Mouse (Mus musculus): ENCODE results near the gene Ergic1. TPM values are rescaled to one million over a fixed set of nuclear protein-coding genes. Genes with fewer than 3 reads are reported as not detected.

Ergic1 gene
- total RNA-seq, 2 experiments from 2014 or later = 51.1 to 59.5 TPM

DNA sequence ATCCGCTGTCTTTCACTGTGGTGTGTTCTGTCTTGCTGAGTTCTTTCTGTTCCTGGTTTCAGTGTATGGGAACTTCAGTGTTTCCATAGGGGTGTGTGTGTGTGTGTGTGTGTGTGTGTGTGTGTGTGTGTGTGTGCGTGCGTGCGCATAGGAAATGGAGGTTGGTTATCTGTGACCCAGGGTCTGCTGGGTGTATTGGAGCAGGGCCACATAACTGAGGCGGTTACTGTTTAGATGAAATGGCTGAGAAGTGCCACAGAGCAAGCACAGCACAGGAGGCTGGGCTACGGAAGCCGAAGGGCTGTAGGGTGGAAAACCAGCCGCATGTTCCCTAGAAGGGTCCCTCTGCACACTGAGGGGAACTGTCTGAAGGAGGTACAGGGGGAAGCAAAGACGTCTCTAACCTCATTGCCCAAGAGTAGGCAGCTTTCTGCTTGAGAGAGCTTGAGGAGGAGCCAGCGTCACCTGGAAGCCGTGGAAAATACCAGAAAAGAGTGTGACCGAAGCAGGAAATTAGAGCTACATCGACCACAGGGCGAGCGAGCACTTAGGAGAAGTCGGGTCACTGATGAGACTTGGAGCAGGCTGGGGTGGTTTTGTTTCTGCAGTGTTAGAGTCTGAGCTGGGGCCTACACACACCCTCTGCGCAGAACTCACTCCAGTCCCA lies 125.2 kb downstream of the Ergic1 start:
- DNase-seq = no peak
- intact Hi-C loops (cut with DNase I) = loop anchor here (10.0 kb wide), 1 partner anchor 408 kb away; no protein-coding TSS in a partner anchor

DNA sequence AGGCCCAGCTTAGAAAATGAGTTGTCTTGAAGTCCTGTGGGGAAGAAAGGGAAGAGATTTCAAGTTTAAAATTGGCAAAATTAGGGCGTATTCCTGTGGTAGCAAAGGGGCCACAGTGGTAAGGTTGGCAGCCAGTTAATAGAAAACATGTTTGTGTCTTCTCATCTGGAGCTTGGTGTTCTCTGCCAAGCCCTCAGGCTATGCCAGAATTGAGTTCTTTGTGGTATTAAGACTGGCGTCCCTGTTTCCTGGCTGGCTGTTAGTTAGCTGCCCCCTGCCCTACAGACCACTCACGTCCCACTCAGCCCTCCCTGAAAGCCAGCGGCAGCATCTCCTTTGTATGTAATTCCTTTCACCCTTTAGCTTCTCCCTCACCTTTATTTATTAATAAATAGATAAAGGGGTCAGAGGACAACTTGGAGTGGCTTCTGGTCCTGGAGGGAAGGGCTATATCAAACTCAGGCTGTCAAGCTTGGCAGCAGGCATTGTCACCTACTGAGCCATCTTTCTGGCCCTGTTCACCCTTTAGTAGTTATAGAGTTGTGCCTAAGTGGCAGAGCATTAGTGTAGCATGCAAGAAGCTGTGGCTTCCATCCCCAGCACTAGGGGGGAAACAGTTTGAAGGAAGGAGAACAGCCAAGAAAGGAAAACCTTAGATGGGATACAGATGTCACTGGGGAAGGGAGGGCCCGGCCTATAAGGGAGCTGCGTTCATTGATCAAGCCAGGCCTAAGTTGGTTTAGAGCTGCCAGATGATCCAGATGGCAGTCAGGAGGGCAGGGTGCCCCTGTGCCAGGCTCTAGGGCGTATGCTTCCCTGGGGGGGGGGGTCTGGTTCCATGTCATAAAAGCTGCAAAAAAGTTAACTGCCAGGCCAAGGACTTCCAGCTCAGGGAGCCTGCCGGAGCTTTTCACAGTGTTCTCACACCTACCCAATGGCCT lies 127.8 kb downstream of the Ergic1 start:
- DNase-seq = no peak
- intact Hi-C loops (cut with DNase I) = loop anchor here (10.0 kb wide), 1 partner anchor 406 kb away; no protein-coding TSS in a partner anchor

DNA sequence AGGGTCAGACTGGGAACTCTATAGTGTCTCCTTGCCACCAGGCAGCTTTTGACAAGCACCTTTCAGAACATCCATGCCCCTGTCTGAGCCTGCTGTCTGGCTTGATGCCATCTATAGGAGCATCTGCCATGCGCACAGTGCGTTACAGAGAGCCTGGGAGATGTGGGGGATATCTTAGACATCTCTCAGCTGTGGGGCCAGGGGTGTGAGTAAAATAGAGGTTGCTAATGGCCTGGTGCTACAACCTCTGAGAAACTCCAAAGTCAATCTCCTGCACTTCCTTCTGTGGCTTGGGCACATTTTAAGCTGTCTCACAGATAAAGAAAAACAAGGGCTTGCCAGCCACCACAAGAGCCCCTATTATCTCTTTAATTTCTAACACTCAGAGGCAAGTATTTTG lies 128.5 kb downstream of the Ergic1 start:
- DNase-seq = no peak

DNA sequence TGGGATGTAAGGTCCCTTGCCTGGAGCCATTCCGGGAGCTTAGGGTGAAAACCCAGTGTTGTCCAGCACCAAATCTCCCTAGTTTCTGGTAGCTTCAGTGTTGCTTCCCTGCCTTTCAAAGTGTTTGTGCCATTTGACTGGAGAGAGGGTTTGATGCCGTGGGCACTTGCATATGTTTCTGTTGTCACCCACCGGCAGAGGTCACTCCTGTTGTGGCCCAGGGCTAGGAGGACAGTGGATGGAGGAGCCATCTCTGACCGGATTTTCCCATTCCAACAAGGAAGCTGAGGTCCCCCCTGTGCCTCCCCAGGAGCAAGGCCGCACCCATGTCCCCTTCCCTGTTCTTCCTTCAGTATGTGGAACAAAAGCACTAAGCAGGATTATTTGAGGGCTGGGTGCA lies 128.9 kb downstream of the Ergic1 start:
- no peak for DNase-seq
- intact Hi-C loops (cut with DNase I) = no loop called here

More for the DNA sequence above, 128.5 kb downstream of the Ergic1 start:
- intact Hi-C loops (cut with DNase I) = loop anchor here (10.0 kb wide), 1 partner anchor 405 kb away; no protein-coding TSS in a partner anchor

DNA sequence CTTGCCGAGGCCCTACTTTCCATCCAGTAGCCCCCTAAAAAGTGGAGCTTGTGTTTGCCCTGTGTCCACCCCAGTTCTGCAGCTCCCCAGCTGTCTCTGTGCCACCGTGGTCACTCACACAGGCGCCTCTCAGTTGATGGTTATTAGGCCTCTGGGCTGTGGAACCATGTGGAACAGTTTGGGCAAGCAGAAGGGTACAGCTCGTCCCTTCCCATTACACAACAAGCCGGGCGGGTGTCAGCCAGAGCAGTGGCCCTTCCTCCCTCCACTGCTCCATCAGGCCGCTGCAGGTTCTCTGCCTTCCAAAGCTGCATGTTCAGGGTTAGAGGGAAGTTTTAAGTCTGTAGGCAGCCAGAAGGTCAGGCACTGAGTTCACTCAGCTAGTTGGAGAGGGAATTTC lies 129.8 kb downstream of the Ergic1 start:
- no peak for DNase-seq
- intact Hi-C loops (cut with DNase I) = no loop called here

DNA sequence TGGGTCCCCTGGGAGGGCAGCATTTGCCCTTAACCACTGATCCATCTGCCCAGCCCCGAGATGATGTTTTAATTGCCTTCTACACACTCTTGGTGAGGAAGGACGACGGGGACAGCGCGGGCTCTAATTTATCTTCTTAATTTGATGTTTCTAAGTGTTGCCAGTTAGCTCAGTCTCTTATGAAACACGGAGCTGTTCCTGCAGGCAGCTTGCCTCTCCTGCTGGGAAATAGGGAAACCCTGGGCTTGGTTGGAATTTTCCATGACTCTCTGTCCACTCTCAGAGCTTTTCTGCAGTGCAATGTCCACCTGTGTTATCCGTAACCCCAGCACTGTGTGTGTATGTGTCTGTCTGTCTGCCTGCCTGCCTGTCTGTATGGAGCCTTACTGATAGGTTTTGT lies 132.1 kb downstream of the Ergic1 start:
- intact Hi-C loops (cut with DNase I) = no loop called here
- no peak for DNase-seq

DNA sequence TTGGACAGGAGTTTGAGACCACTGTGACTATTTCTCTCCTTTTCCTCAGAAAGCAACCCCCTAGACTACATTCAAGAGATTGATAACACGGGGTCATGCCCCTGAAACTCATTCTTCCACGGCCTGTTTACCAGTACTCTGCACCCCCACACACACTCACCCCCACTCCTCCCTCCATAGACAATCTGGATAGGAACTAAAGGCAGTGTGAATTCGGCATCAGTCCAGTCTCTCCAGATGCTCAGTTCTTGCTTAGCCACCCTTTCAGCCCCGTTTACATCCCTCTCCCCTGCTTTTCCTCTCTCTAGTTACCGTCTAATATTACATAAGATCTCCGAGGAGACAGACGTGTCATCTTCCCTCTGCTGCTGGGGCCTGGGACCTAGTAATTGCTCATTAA lies 132.9 kb downstream of the Ergic1 start:
- DNase-seq = no peak
- intact Hi-C loops (cut with DNase I) = no loop called here

DNA sequence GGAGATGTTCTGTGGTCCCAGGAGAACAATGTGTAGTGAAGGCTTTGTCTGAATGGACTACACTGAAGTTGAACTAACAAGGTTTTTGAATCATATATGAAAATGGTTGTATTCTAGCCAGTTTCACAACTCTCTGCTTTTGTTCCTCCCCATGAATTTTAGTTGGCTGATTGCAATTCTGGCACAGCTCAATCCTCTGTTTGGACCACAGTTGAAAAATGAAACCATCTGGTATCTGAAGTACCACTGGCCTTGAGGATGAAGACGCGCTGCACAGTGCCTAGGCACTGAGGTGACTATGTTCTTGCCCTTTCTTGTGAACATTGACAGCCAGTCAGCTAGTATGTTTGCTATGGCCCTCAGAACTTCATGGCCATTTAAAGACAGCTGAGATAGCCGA lies 133.9 kb downstream of the Ergic1 start:
- intact Hi-C loops (cut with DNase I) = no loop called here
- DNase-seq = no peak

DNA sequence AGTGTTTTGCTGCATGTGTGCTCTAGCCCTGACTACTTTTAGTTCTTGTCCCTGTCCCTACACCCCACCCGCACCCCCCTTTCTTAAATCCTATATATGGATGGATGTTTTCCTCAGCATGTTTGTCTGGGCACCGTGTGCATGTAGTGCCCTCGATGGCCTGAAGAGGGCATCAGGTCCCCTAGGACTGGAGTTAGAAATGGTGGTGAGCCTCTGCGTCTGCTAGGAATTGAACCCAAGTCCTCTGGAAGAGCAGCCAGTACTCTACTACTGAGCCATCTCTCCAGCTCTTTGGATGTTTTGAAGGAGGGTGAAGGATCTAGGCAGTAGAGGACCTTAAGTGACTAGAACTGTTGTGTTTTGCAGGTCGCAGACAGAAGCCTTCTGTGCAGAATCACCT lies 137.6 kb downstream of the Ergic1 start:
- DNase-seq = no peak
- intact Hi-C loops (cut with DNase I) = no loop called here

DNA sequence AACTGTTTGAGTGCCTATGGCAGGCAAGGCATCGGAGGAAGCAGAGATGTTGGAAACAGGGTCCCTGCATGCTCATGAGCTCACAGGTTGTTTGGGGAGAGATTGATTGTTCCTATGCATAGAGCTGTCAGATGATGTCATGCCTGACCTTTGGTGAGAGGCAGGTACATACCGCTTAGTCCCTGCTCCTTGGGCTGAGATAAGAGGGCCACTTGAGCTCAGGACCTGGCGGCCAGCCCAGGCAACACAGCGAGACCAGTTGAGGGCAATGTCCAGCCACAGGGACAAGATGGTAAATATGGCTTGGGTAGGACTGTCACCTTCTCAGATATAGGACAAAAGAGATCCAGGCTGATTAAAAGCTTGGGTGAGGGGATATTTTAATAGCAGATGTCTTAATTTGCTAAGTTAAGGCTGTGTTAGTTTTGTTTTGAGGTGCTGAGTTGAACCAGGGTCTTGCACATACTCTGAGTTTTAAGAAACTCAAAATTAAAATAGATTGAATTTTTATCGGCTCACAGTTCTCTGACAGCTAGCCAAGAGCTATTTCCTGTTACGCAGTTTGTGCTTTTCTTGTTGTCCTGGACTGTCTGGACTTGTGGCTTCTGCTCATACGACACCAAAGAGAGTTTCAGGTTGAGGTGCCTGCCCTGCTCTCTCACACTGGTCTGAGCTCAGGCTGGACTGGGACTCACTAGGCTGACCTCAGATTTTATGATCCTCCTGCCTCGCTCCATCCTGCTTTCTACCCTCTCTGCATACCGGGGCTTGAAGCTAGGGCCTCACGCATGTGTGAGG lies 138.7 kb downstream of the Ergic1 start:
- DNase-seq = peak; percentile 46 to 59
- intact Hi-C loops (cut with DNase I) = no loop called here

DNA sequence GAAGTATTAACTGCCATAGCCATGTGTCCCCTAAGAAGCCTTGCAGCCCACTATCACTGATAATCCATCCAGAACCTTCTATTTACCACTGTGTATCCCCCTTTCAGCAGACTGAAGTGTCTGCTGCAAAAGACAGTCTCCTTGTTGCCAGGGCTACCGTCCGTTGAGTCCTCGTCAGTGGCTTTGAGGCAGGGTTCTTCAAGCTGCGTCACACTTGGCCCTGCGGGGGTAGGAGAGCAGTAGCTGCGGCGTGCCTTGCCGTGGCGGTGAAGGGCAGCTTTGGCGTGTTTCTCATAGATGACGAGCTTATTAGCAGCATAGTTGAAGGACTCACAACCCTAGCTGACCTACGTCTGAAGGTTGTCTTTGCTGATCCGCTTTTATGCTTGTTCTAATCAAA lies 140.3 kb downstream of the Ergic1 start:
- intact Hi-C loops (cut with DNase I) = no loop called here
- DNase-seq = no peak

DNA sequence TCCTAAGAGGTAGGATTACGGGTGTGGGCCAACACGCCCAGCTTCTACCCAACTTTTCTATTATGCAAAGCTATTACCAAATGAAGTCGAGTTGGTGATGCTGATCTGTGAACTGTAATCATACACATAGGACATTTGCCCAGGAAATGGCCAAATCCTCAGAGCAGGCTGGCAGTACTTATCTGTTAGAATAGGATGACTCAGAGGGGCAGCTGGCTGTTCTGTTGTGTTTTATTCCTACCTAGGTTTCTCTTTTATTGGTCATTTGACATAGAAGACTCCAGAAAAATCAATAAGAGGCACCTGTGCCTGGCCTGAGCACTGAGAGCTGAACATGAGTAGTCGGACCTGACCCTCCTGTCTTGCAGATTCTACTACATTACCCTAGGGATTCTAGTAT lies 141.3 kb downstream of the Ergic1 start:
- DNase-seq = no peak
- intact Hi-C loops (cut with DNase I) = no loop called here

DNA sequence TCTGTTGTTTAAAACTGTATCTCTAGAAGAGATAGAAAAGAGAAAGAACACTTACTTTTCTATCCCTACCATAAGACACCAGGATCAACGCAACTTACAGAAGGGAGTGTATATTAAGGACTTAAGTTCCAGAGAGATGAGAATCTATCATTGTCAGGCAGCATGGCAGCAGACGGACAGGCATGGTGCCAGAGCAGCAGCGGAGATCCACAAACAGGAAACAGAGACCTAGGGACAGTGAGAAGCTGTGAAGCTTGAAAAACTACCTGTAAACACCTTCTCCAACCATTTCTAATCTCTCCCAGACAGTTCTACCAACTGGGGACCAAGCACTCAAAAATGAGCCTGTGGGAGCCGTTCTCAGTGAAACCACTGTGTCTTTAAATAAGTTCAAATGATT lies 142.4 kb downstream of the Ergic1 start:
- no peak for DNase-seq
- intact Hi-C loops (cut with DNase I) = no loop called here

DNA sequence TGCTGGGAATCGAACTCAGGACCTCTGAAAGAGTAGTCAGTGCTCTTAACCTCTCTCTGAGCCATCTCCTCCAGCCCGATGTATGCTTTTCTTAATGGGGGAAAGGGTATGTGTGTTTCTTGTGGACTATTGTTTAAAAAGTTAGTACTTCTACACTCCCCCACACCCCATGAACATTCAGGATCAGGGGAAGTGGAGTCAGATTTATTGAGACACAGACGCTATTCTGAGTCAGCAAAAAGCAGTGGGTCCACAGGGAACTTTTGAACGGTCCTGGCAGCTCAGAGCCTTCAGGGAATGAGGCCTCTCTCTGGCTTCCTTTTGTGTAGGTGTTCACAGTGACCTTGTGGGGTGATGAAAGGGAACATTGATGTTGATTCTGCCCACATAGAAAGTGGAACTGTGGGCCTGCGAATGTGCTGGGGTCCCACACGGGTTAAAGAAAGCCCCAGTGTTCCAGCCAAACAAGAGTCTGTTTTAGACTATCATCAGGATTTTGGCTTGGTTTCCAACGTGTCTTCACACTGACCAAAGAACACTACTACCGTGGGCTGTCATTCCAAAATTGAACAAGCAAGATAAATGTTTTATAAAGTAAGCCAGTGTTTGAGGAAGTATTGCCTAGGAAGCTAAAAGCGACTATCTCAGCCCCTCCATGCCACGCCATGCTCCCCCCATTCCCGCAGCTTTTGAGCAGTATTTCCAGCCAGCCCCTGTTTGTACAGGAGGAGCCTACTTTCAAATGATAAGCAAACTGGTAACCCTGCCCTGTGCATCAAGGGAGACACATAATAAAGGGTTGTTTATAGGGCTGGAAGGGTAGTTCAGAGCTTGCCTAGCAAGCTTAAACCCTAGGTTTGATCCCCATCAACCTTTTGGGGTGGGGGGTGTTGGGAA lies 144.4 kb downstream of the Ergic1 start:
- intact Hi-C loops (cut with DNase I) = no loop called here
- no peak for DNase-seq

Small RNA genes within 50 kb of the gene (microRNA-seq; reads per million reads assigned to microRNA genes)
- gene Gm22420 = 0 reads per million in 2 experiments

Other genes with a start within 250 kb of the Ergic1 start
- gene Neurl1b, start 146.7 kb upstream of the Ergic1 start, total RNA-seq (2021) = 10 to 100 TPM in 1 of 2 experiments, 1 to 10 TPM in 1; 8.9 to 12.3 TPM
- gene Dusp1, start 639 bp downstream of the Ergic1 start, total RNA-seq (2021) = 10 to 100 TPM; 91.2 to 99.6 TPM
- gene Atp6v0e, start 101.7 kb downstream of the Ergic1 start, total RNA-seq (2021) = 10 to 100 TPM; 68.1 to 71.3 TPM
- 10 to 100 TPM; 44.5 to 49.6 TPM for gene Crebrf, start 154.2 kb downstream of the Ergic1 start, total RNA-seq (2021)
- gene Bnip1, start 219.6 kb downstream of the Ergic1 start, total RNA-seq (2021) = 10 to 100 TPM; 27.0 to 32.0 TPM

Measured in heart, postnatal 14 days (tissue).